Mouse (Mus musculus) heart, embryonic 12.5 days (tissue): Measurements from ENCODE around the gene Zfp629. TPM values are rescaled to one million over a fixed set of nuclear protein-coding genes. Genes with fewer than 3 reads are reported as not detected.
A peak's percentile ranks its signal among the peaks of the same experiment; 100 is the strongest.
"Not testable (repeated sequence)": the region's sequence is repeated elsewhere in the genome, so short reads cannot be mapped to it uniquely, and the experiment has no call there.

Source experiments
- ATAC-seq: fragments of 200-750 bp; cut with Nextera tagmentation; 2 replicates; pipeline ENCODE4 v1.8.0; 2017; ENCODE audit warnings: moderate TSS enrichment, moderate library complexity; ENCODE audit not compliant: insufficient number of reproducible peaks, low FRiP score
- H3K27ac ChIP-seq: fragments of 300-500 bp; sonication (generic); 2 replicates; pipeline ENCODE4 v1.5.1; 2016; ENCODE audit warnings: mild to moderate bottlenecking, moderate library complexity; ENCODE audit not compliant: poor library complexity, severe bottlenecking
- H3K27me3 ChIP-seq: fragments of 300-500 bp; sonication (generic); replicated peaks from 2 replicates; pipeline ENCODE4 v1.6.1; 2016; ENCODE audit warnings: mild to moderate bottlenecking, moderate library complexity
- H3K36me3 ChIP-seq: fragments of 300-500 bp; sonication (generic); 2 replicates; pipeline ENCODE4 v1.6.1; 2016; ENCODE audit warnings: mild to moderate bottlenecking, moderate library complexity
- H3K4me1 ChIP-seq: fragments of 300-500 bp; sonication (generic); replicated peaks from 2 replicates; pipeline ENCODE4 v1.6.1; 2016; ENCODE audit warnings: mild to moderate bottlenecking
- H3K4me2 ChIP-seq: fragments of 300-500 bp; sonication (generic); 2 replicates; pipeline ENCODE4 v1.6.1; 2016; ENCODE audit warnings: mild to moderate bottlenecking, moderate library complexity
- H3K4me3 ChIP-seq: fragments of 300-500 bp; sonication (generic); 2 replicates; pipeline ENCODE4 v1.5.1; 2016; ENCODE audit warnings: mild to moderate bottlenecking
- H3K9ac ChIP-seq: fragments of 300-500 bp; sonication (generic); 2 replicates; pipeline ENCODE4 v1.6.1; 2016; ENCODE audit warnings: mild to moderate bottlenecking, moderate library complexity
- H3K9me3 ChIP-seq: fragments of 300-500 bp; sonication (generic); replicated peaks from 2 replicates; pipeline ENCODE4 v1.6.1; 2016; ENCODE audit warnings: mild to moderate bottlenecking, moderate library complexity
- WGBS: fragments of 180-500 bp; shearing (Covaris S2); methylation state at CpG from one replicate; pipeline ENCODE4 v1.1.7; 2016; 5-methylcytosine and 5-hydroxymethylcytosine counted together
- polyA plus RNA-seq: library from polyadenylated mRNA; unstranded; fragments of >200 nt; fragmentation: Nextera tagmentation; extraction: Ambion mirVana; gene quantifications from 2 replicates; pipeline ENCODE4 v1.2.1, GENCODE M21; 2016

Gene Zfp629
- polyA plus RNA-seq, 1 experiment from 2014 or later: 12.7 TPM

- no peak overlapping the region for H3K9ac ChIP-seq
- H3K4me1 ChIP-seq: no peaks in the 10 kb centered on the region
- no peak overlapping the region for H3K27ac ChIP-seq
- H3K4me2 ChIP-seq: no peak overlapping the region
- peaks cover 8% of the 10 kb centered on the region for H3K27me3 ChIP-seq
- H3K36me3 ChIP-seq: no peaks in the 10 kb centered on the region
- H3K9me3 ChIP-seq: no peaks in the 10 kb centered on the region
- H3K4me3 ChIP-seq: no peak overlapping the region
- no peak for ATAC-seq
- WGBS: 81% methylated on average over 4 of the region's 4 CpGs
Observed at GRCm38 (mm10) chr7:127646363-127646762, 30.8 kb upstream of the Zfp629 start.

GRCm38 (mm10) chr7:127642254-127642653, 26.7 kb upstream of the Zfp629 start:
- WGBS: 61% methylated on average over 4 of the region's 4 CpGs
- ATAC-seq: no peak

DNA sequence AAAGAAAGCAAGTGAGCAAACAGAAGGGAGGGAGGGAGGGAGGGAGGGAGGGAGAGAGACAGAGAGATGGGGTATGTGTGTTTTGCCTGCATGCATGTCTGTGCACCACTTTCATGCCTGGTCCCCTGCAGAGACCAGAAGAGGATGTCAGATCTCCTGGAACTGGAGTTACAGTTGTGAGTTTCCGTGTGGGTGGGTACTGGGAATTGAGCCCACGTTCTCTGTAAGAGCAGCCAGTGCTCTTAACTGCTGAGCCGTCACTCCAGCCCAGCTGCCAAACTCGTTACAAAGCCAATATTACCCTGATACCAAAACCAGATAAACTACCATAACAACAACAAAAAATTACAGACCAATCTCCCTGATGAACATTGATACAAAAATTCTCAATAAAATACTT, 25.7 kb upstream of the Zfp629 start:
- Histone ChIP-seq H3K36me3 (no peaks in the 10 kb centered on the region), H3K4me2 (no peak overlapping the region), H3K27me3 (no peaks in the 10 kb centered on the region; the same call in 1 of the 2 replicates), H3K27ac (no peak overlapping the region), H3K9me3 (no peaks in the 10 kb centered on the region), H3K4me1 (peaks cover 5% of the 10 kb centered on the region; the same call in 1 of the 2 replicates), H3K4me3 (no peak overlapping the region), H3K9ac (no peak overlapping the region)
- ATAC-seq: no peak
- 45% methylated on average over 4 of the region's 4 CpGs for WGBS

More at GRCm38 (mm10) chr7:127642254-127642653, 26.7 kb upstream of the Zfp629 start:
- H3K9ac ChIP-seq: no peak overlapping the region
- no peaks in the 10 kb centered on the region for H3K36me3 ChIP-seq
- no peaks in the 10 kb centered on the region; the same call in 1 of the 2 replicates for H3K27me3 ChIP-seq
- no peaks in the 10 kb centered on the region for H3K9me3 ChIP-seq
- H3K4me3 ChIP-seq: no peak overlapping the region
- H3K4me2 ChIP-seq: no peak overlapping the region
- peaks cover 4% of the 10 kb centered on the region; the same call in 1 of the 2 replicates for H3K4me1 ChIP-seq
- no peak overlapping the region for H3K27ac ChIP-seq

DNA sequence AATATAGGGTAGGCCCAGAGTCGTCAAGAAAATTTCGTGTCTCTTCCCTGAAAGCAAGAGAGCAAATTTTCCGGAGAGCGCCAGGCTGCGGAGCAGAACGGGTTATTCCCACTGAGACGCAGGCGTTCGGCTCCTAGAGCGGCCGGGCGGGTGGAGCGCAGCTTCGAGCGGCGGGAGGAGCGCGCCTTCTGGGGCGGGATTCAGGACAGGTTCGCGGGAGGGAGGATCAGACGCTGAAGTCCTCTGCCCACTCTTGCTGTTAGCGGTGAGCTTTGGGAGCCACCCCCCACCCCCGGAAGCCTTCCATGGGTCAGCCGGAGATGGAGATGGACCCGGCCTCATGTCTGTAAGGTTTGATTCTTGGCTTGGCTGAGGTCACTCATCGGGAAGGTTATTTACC, 21.4 kb upstream of the Zfp629 start:
- H3K27ac ChIP-seq: no peak overlapping the region
- H3K27me3 ChIP-seq: no peaks in the 10 kb centered on the region
- no peaks in the 10 kb centered on the region for H3K9me3 ChIP-seq
- H3K4me2 ChIP-seq: peak overlapping the region; percentile 82
- ATAC-seq: peak; percentile 51; the same call in 1 of the 2 replicates
- WGBS: under 1% methylated on average over 27 of the region's 27 CpGs
- peak overlapping the region; percentile 83 for H3K9ac ChIP-seq
- peaks cover 5% of the 10 kb centered on the region; the same call in 1 of the 2 replicates for H3K4me1 ChIP-seq
- peak overlapping the region; percentile 65 for H3K4me3 ChIP-seq
- no peaks in the 10 kb centered on the region for H3K36me3 ChIP-seq

DNA sequence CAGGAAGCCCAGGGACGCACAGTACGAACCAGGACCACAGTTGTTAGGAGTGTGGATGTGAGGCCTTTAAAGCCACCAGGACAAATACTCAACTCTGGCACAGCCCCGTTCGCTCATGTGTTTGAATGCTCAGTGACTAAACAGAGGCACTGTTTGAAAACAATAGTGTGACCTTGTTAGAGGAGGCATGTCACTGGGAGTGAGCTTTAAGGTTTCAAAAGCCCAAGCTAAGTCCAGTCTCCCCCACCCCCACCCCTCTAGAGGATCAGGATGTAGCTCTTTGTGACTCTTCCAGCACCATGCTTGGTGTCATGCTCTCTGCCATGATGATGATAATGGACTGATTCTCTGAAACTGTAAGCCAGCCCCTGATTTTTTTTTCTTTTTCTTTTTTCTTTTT, 15.8 kb upstream of the Zfp629 start:
- no peak overlapping the region for H3K9ac ChIP-seq
- H3K4me1 ChIP-seq: no peaks in the 10 kb centered on the region
- 82% methylated on average over 4 of the region's 4 CpGs for WGBS
- no peak overlapping the region for H3K27ac ChIP-seq
- H3K27me3 ChIP-seq: no peaks in the 10 kb centered on the region
- 0 out of 2 replicates have a peak, but pooled peaks cover 2% of the 10 kb centered on the region for H3K9me3 ChIP-seq
- ATAC-seq: no peak
- H3K4me3 ChIP-seq: no peak overlapping the region
- no peak overlapping the region for H3K4me2 ChIP-seq
- H3K36me3 ChIP-seq: no peaks in the 10 kb centered on the region

- H3K4me3 ChIP-seq: no peak overlapping the region
- H3K4me1 ChIP-seq: no peaks in the 10 kb centered on the region
- 72% methylated on average over 5 of the region's 5 CpGs for WGBS
- no peak for ATAC-seq
- no peak overlapping the region for H3K9ac ChIP-seq
- no peak overlapping the region for H3K4me2 ChIP-seq
- H3K27ac ChIP-seq: no peak overlapping the region
- H3K27me3 ChIP-seq: no peaks in the 10 kb centered on the region
- H3K9me3 ChIP-seq: 0 out of 2 replicates have a peak, but pooled peaks cover 2% of the 10 kb centered on the region
- no peaks in the 10 kb centered on the region for H3K36me3 ChIP-seq
Observed at GRCm38 (mm10) chr7:127628646-127629045, 13.0 kb upstream of the Zfp629 start.

GRCm38 (mm10) chr7:127626471-127626870, 10.9 kb upstream of the Zfp629 start:
- ATAC-seq: no peak
- H3K4me2 ChIP-seq: no peak overlapping the region
- no peak overlapping the region for H3K27ac ChIP-seq
- no peaks in the 10 kb centered on the region for H3K4me1 ChIP-seq
- no peaks in the 10 kb centered on the region for H3K27me3 ChIP-seq
- H3K9me3 ChIP-seq: 0 out of 2 replicates have a peak, but pooled peaks cover 2% of the 10 kb centered on the region
- H3K9ac ChIP-seq: no peak overlapping the region
- no peaks in the 10 kb centered on the region for H3K36me3 ChIP-seq
- H3K4me3 ChIP-seq: no peak overlapping the region
- WGBS: 73% methylated on average over 4 of the region's 4 CpGs

GRCm38 (mm10) chr7:127626039-127626438, 10.4 kb upstream of the Zfp629 start:
- H3K9me3 ChIP-seq: no peaks in the 10 kb centered on the region
- no peak overlapping the region for H3K9ac ChIP-seq
- no peak overlapping the region for H3K27ac ChIP-seq
- no peaks in the 10 kb centered on the region for H3K36me3 ChIP-seq
- WGBS: 97% methylated on average over 7 of the region's 7 CpGs
- no peak overlapping the region for H3K4me2 ChIP-seq
- H3K27me3 ChIP-seq: no peaks in the 10 kb centered on the region
- no peak for ATAC-seq
- H3K4me1 ChIP-seq: no peaks in the 10 kb centered on the region
- no peak overlapping the region for H3K4me3 ChIP-seq

DNA sequence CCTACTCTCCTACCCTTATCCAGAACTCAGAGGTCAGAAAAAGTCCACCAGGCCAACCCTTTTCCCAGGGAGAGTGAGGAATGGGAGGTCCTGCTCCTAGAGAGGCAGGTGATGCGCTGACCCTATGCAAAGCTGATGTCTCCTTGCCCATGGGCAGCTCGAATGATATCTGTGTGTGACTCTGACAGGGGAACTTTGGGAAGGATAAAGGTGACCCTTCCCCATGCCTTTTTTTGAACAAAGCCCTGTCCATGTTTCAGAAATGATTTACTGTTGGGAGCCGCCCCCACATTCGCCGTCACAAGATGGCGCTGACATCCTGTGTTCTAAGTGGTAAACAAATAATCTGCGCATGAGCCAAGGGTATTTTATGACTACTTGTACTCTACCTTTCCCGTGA, 2.8 kb upstream of the Zfp629 start:
- 88% methylated on average over 7 of the region's 8 CpGs for WGBS
- H3K27ac ChIP-seq, H3K27me3 ChIP-seq, ATAC-seq, H3K4me2 ChIP-seq, H3K9me3 ChIP-seq, H3K36me3 ChIP-seq, H3K4me3 ChIP-seq, H3K9ac ChIP-seq: not testable (repeated sequence)
- H3K4me1 ChIP-seq: peaks cover 18% of the 10 kb centered on the region

DNA sequence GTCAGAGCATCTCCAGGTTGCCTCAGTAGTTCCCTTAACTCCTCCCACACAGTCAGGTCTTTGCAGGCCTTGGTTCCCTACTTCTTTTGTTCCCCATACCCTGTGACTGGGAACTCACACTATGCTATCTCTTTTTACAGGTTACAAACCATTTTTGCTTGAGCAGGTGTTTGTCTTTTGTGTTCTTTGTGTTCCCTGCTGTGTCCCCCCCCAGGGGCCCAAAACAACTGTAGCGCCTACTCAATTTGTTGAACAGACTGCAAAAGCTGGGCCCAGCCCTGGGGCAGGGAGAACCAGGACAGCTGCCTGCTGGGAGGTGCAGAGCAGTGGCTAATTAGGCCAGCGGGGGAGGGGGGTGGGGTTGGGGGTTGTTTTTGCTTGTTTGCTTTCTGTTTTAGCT, 2.4 kb upstream of the Zfp629 start:
- Histone ChIP-seq H3K4me1 (peaks cover 20% of the 10 kb centered on the region), H3K36me3 (peaks cover 7% of the 10 kb centered on the region), H3K27me3 (no peaks in the 10 kb centered on the region), H3K27ac (no peak overlapping the region), H3K9ac (no peak overlapping the region), H3K4me3 (no peak overlapping the region), H3K9me3 (no peaks in the 10 kb centered on the region), H3K4me2 (no peak overlapping the region)
- ATAC-seq: no peak
- 51% methylated on average over 2 of the region's 2 CpGs for WGBS

- no peak overlapping the region for H3K27ac ChIP-seq
- no peaks in the 10 kb centered on the region for H3K27me3 ChIP-seq
- H3K9me3 ChIP-seq: peaks cover 8% of the 10 kb centered on the region
- ATAC-seq: no peak
- H3K4me3 ChIP-seq: no peak overlapping the region
- peaks cover 18% of the 10 kb centered on the region for H3K36me3 ChIP-seq
- H3K4me1 ChIP-seq: peaks cover 20% of the 10 kb centered on the region
- no peak overlapping the region for H3K9ac ChIP-seq
- H3K4me2 ChIP-seq: no peak overlapping the region
- WGBS: 71% methylated on average over 1 of the region's 1 CpGs
Observed at GRCm38 (mm10) chr7:127616881-127617280, 1.3 kb upstream of the Zfp629 start.

- Histone ChIP-seq H3K4me2 (no peak overlapping the region), H3K4me3 (no peak overlapping the region)
- WGBS: 71% methylated on average over 1 of the region's 1 CpGs
Observed at GRCm38 (mm10) chr7:127616336-127616735, 739 bp upstream of the Zfp629 start.

More at GRCm38 (mm10) chr7:127616336-127616735, 739 bp upstream of the Zfp629 start:
- Histone ChIP-seq H3K27me3 (no peaks in the 10 kb centered on the region), H3K9me3 (peaks cover 13% of the 10 kb centered on the region), H3K27ac (no peak overlapping the region), H3K9ac (peak overlapping the region; percentile 31; the same call in 1 of the 2 replicates), H3K36me3 (peaks cover 24% of the 10 kb centered on the region), H3K4me1 (peaks cover 20% of the 10 kb centered on the region)
- no peak for ATAC-seq
